Comparison of ENCODE assay signal across 15 mouse cellular contexts in the genomic region with DNA sequence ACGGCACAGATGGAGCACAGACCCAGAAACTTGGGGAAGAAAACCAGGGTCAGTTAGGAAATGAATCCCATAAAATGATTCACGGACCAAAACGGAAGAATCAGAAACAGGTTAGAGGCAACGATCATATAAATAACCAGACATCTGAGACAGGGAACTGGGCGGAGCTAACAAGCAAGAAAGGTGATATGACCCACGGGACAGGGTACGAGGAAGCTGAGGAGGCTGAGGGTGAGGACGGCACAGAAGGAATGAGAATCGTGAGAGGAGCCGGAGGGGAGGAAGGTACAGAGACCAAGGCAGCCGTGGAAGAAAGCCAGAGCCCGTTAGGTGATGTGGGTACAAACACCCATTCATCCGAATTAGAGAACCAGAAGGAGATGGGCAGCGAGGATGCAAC. TPM values are rescaled to one million over a fixed set of nuclear protein-coding genes. Genes with fewer than 3 reads are reported as not detected.
"Had no signal": no experiment of that assay in that cellular context is flagged by ENCODE, and none has a peak within 500 bp of the region (broad histone marks: within the 10 kb centered on the region; RNA-seq: fewer than 3 reads in every experiment).

No protein-coding gene starts in this region.

- H3K4me2 ChIP-seq: liver, embryonic 13.5 days; neural tube, embryonic 12.5 days had no signal

- H3K27ac ChIP-seq: layer of hippocampus, adult 2 months; liver, embryonic 13.5 days; neural tube, embryonic 12.5 days had no signal

- DNase-seq: kidney, postnatal 10 days; kidney, postnatal 4 days; liver; liver, embryonic 13.5 days; liver, postnatal 0 days; midbrain, embryonic 14.5 days; thymus, postnatal 4 days had no signal

- H3K4me3 ChIP-seq: layer of hippocampus, adult 2 months; liver, embryonic 13.5 days; neural tube, embryonic 12.5 days had no signal

- ATAC-seq: liver, postnatal 0 days had no signal

- H3K9me3 ChIP-seq: liver, embryonic 13.5 days; neural tube, embryonic 12.5 days had no signal

- H3K9ac ChIP-seq: liver, embryonic 13.5 days; liver, postnatal 0 days; neural tube, embryonic 12.5 days had no signal

- H3K36me3 ChIP-seq: liver, embryonic 13.5 days; neural tube, embryonic 12.5 days had no signal

- H3K4me1 ChIP-seq: liver, embryonic 13.5 days; neural tube, embryonic 12.5 days had no signal

RNA-seq across cellular contexts. Expression of gene 4930407I10Rik, which starts 5.0 kb away (rescaled TPM):
- total RNA-seq: layer of hippocampus, adult 2 months; layer of hippocampus, postnatal 10 days; left cerebral cortex, postnatal 36 days; neutrophil, adult 5-6 weeks had no signal
- polyA plus RNA-seq: kidney, embryonic 14.5 days; liver, embryonic 13.5 days; liver, postnatal 0 days; lung, embryonic 16.5 days; stomach, embryonic 14.5 days had no signal

RNA-seq across cellular contexts. Expression of gene Mei1, which starts 5.9 kb away (rescaled TPM):
- total RNA-seq: neutrophil, adult 5-6 weeks had no signal
- polyA plus RNA-seq: kidney, embryonic 14.5 days; liver, embryonic 13.5 days; liver, postnatal 0 days; lung, embryonic 16.5 days had no signal
